Mouse (Mus musculus) brain, adult 2 months (tissue): ENCODE results near the gene Npvf.
"Not testable (repeated sequence)": the region's sequence is repeated elsewhere in the genome, so short reads cannot be mapped to it uniquely, and the experiment has no call there.

ENCODE experiments used
- DNase-seq: peaks from one replicate; pipeline ENCODE4 v3.0.0; 2011; ENCODE audit warnings: low read depth, low spot score

Gene Npvf

DNA sequence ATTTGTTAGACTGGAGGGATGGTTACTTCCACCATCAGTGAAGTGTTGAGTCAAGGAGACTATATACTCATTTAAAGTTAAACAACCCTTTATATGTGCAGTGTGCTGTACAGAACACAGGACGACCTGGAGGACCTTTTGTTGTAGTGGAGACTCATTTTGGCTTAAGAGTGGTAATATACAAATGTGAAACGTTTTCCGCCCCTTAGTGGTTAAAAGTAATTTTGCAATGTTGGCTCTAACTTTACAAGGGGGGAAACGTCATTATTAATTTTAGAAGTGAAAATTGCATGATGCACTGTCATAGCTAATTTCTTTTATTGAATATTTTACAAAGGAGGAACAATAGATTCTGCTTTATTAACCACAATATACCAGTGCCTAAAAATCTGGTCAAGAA is 13.9 kb downstream of the Npvf start:
- DNase-seq = no peak

DNA sequence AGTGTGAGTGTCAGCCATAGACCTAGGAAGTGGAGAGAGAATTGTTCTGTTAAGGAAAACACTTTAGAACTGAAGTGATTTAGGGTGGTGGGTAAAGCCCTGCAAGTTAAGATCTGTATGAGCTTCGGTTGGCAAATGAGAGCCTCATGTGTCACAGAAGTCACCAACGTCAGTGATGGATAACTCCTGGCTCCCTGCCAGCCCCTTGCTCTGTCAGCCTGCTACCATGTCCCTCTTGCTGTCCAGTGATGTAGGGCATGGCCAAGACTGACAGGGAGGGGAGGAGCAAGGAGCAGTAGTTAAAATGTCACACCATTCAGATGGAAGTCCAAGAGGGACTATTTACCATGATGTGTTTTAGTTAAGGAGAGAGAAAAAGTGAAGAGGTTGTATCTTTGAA is 14.6 kb downstream of the Npvf start:
- no peak for DNase-seq

DNA sequence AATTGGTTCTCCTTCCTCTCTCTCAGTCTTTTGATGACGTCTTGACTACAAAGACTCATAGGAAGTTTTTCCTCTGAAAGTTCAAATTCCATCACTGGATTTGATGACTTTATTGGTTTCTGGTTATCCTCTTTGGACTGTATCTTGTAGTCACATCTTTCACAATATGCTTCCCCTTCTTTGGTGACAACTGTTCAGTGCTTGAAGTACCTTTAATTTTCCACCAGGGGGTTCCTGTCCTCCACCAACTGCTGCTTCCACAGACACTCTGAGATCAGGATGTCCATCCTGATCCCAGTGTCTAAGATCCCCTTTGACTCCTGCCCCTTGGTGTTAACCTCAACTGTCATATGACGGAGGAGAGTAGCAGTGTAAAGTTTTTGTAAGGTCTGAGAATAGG is 28.1 kb downstream of the Npvf start:
- not testable (repeated sequence) for DNase-seq

DNA sequence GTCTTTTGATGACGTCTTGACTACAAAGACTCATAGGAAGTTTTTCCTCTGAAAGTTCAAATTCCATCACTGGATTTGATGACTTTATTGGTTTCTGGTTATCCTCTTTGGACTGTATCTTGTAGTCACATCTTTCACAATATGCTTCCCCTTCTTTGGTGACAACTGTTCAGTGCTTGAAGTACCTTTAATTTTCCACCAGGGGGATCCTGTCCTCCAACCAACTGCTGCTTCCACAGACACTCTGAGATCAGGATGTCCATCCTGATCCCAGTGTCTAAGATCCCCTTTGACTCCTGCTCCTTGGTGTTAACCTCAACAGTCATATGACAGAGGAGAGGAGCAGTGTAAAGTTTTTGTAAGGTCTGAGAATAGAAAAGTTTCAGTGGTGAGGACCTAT is 36.0 kb downstream of the Npvf start:
- DNase-seq = not testable (repeated sequence)

DNA sequence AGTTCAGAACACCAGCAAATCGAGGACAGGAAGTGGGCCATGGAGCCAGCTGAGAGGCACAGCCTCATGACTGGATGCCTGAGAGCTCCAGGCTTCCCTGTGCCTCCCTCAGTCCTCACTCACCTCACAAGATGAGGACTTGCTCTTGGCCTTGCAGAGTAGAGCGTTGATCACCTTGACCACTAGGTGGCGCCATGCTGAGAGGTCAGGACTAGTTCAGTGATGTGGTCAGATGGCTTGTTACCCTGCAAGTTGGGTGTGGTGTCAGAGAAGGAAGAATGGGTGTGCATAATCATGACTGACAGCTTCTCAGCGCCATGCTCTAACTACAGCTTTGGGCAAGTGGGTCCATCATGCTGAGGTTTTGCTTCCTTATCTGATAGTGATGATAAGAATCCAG is 52.6 kb downstream of the Npvf start:
- DNase-seq = peak; percentile 59
